In genomic region chr17:79862038-79862437, GRCm38 (mm10) we compare ENCODE assay signal across 9 mouse cellular contexts. TPM values are rescaled to one million over a fixed set of nuclear protein-coding genes. Genes with fewer than 3 reads are reported as not detected.
DNase-seq lines count a peak whose midpoint lies in the region; ATAC-seq and TF ChIP-seq lines count a peak whose summit lies in the region.
"Had no signal": no experiment of that assay in that cellular context is flagged by ENCODE, and none has a peak within 500 bp of the region (broad histone marks: within the 10 kb centered on the region; RNA-seq: fewer than 3 reads in every experiment).

No protein-coding gene starts in this region.

- DNase-seq in gastrocnemius, adult 2 months = no peak
- no peak for DNase-seq in gastrocnemius, postnatal 36 days
- peak; percentile 76 for DNase-seq in midbrain, postnatal 0 days (ENCODE audit: low spot score)
- DNase-seq in midbrain, embryonic 11.5 days (ENCODE audit: low spot score, missing footprints) = no peak
- peak; percentile 15 for DNase-seq in c-Kit-positive CD71-positive TER-119-positive erythroid progenitor cells, embryonic 14.5 days (ENCODE audit: low spot score)
- DNase-seq in lung, postnatal 10 days = peak; percentile 67
- no peak for DNase-seq in ovary, postnatal 10 days (ENCODE audit: low spot score)

- intact Hi-C loops in gastrocnemius, adult 2 months (cut with DNase I) = loop anchor here (5.0 kb wide), 1 partner anchor 140 kb away; no protein-coding TSS in a partner anchor
- intact Hi-C loops in gastrocnemius, postnatal 36 days (cut with DNase I) = loop anchor here (5.0 kb wide), 2 partner anchors 145 to 320 kb away; no protein-coding TSS in a partner anchor

- peaks cover 19% of the 10 kb centered on the region; the same call in 1 of the 2 replicates for H3K36me3 ChIP-seq in midbrain, postnatal 0 days (ENCODE audit: insufficient read depth, low read length)
- peaks cover 15% of the 10 kb centered on the region; the same call in 1 of the 2 replicates for H3K36me3 ChIP-seq in midbrain, embryonic 11.5 days (ENCODE audit: control insufficient read depth, insufficient read depth, low read length)

- peak; percentile 60 for TF ChIP-seq CTCF in gastrocnemius, adult 2 months (IDR thresholded peaks at IDR 0.05)
- peak; percentile 74 for TF ChIP-seq CTCF in midbrain, postnatal 0 days (IDR thresholded peaks at IDR 0.05)

- 73% methylated on average over 1 of the region's 1 CpGs for WGBS in midbrain, postnatal 0 days
- WGBS in midbrain, embryonic 11.5 days = 86% methylated on average over 1 of the region's 1 CpGs

- H3K9me3 ChIP-seq in midbrain, postnatal 0 days (ENCODE audit: low read length) = no peaks in the 10 kb centered on the region
- H3K9me3 ChIP-seq in midbrain, embryonic 11.5 days (ENCODE audit: control insufficient read depth, low read length) = no peaks in the 10 kb centered on the region
- H3K9me3 ChIP-seq: heart, embryonic 13.5 days had no signal

- H3K27ac ChIP-seq in gastrocnemius, adult 2 months = peak overlapping the region; percentile 35; the same call in 1 of the 2 replicates
- no peak overlapping the region for H3K27ac ChIP-seq in midbrain, postnatal 0 days (ENCODE audit: low read depth, low read length)
- no peak overlapping the region for H3K27ac ChIP-seq in midbrain, embryonic 11.5 days (ENCODE audit: low read depth, low read length)
- H3K27ac ChIP-seq: heart, embryonic 13.5 days had no signal

- no peak overlapping the region for H3K4me2 ChIP-seq in midbrain, postnatal 0 days (ENCODE audit: low read depth, low read length, poor library complexity, severe bottlenecking)
- no peak overlapping the region for H3K4me2 ChIP-seq in midbrain, embryonic 11.5 days
- H3K4me2 ChIP-seq: heart, embryonic 13.5 days had no signal

- H3K9ac ChIP-seq in midbrain, postnatal 0 days (replicated peaks; ENCODE audit: low read length, poor library complexity, severe bottlenecking) = no peak overlapping the region
- H3K9ac ChIP-seq in midbrain, embryonic 11.5 days (ENCODE audit: low read length) = no peak overlapping the region
- H3K9ac ChIP-seq: heart, embryonic 13.5 days had no signal

- H3K27me3 ChIP-seq in midbrain, postnatal 0 days (ENCODE audit: insufficient read depth, low read length) = no peaks in the 10 kb centered on the region
- H3K27me3 ChIP-seq in midbrain, embryonic 11.5 days (ENCODE audit: control insufficient read depth, insufficient read depth, low read length) = no peaks in the 10 kb centered on the region
- H3K27me3 ChIP-seq: heart, embryonic 13.5 days had no signal

- no peaks in the 10 kb centered on the region for H3K4me1 ChIP-seq in midbrain, postnatal 0 days (ENCODE audit: insufficient read depth, low read length)
- H3K4me1 ChIP-seq in midbrain, embryonic 11.5 days (ENCODE audit: control insufficient read depth, insufficient read depth, low read length) = no peaks in the 10 kb centered on the region

- no peak for ATAC-seq in midbrain, postnatal 0 days (ENCODE audit: low FRiP score)
- ATAC-seq in midbrain, embryonic 11.5 days (ENCODE audit: low FRiP score) = no peak
- no peak for ATAC-seq in activated CD4-positive, CD25-positive, alpha-beta regulatory T cell, adult 4 months

- H3K4me3 ChIP-seq in gastrocnemius, adult 2 months = no peak overlapping the region
- H3K4me3 ChIP-seq in midbrain, postnatal 0 days (ENCODE audit: low read depth, low read length) = no peak overlapping the region
- H3K4me3 ChIP-seq in midbrain, embryonic 11.5 days (ENCODE audit: low read depth, low read length) = no peak overlapping the region
- H3K4me3 ChIP-seq: heart, embryonic 13.5 days had no signal

RNA-seq across cellular contexts. Expression of gene Atl2, which starts 33.9 kb away (rescaled TPM):
- total RNA-seq in gastrocnemius, adult 2 months (2021) = 100 to 1,000 TPM; 119 to 137 TPM
- total RNA-seq in gastrocnemius, postnatal 36 days (2021) = 100 to 1,000 TPM; 105 to 113 TPM
- 31.0 and 39.0 TPM in 2 replicates for total RNA-seq in midbrain, postnatal 0 days (2014; rRNA removed)
- 29.4 and 30.5 TPM in 2 replicates for polyA plus RNA-seq in midbrain, postnatal 0 days (2015; fragmentation: Nextera tagmentation; extraction: Ambion mirVana)
- polyA plus RNA-seq in midbrain, embryonic 11.5 days (2014; fragmentation: Nextera tagmentation; extraction: Ambion mirVana) = 40.9 and 44.3 TPM in 2 replicates
- 10 to 100 TPM; 11.5 to 12.4 TPM for polyA plus RNA-seq in activated CD4-positive, CD25-positive, alpha-beta regulatory T cell, adult 4 months (2017; shearing (Covaris generic))

Comparison
In these comparisons a context has a peak if more than half of its experiments do, and no peak if none do; other contexts are left out.
1. DNase-seq: peak in midbrain, postnatal 0 days (single experiment), c-Kit-positive CD71-positive TER-119-positive erythroid progenitor cells, embryonic 14.5 days (single experiment) and lung, postnatal 10 days (single experiment); none in gastrocnemius, adult 2 months (single experiment), gastrocnemius, postnatal 36 days (0 of 2), midbrain, embryonic 11.5 days (single experiment) and ovary, postnatal 10 days (single experiment).